Mouse (Mus musculus): ENCODE measurements around the gene Olfr71. TPM values are rescaled to one million over a fixed set of nuclear protein-coding genes. Genes with fewer than 3 reads are reported as not detected.
A peak's percentile ranks its signal among the peaks of the same experiment; 100 is the strongest.

The Olfr71 gene
- total RNA-seq, 1 experiment = not detected

GRCm38 (mm10) chr4:43673703-43674102, 36.4 kb downstream of the Olfr71 start:
- H3K9me3 ChIP-seq (ENCODE audit: control insufficient read depth, insufficient read depth, low read depth, low read length) = no peaks in the 10 kb centered on the region
- H3K27ac ChIP-seq (ENCODE audit: insufficient read depth, low read depth, low read length, poor library complexity, severe bottlenecking) = no peak overlapping the region
- peaks cover 2 to 4% of the 10 kb centered on the region in 2 experiments; a peak in 1 of 4 replicates for H3K4me1 ChIP-seq (ENCODE audit: control insufficient read depth in 2 of 2, insufficient read depth in 2 of 2, low read length in 2 of 2, poor library complexity in 1 of 2)
- H3K9ac ChIP-seq (ENCODE audit: insufficient read depth, low read depth, low read length, poor library complexity, severe bottlenecking) = no peak overlapping the region
- no peak overlapping the region for H3K4me3 ChIP-seq (ENCODE audit: insufficient read depth in 1 of 2, low read depth in 1 of 2, low read length in 2 of 2, poor library complexity in 1 of 2, severe bottlenecking in 1 of 2)
- in situ Hi-C loops (cut with MboI; ENCODE audit: low sequenced_read_pairs in 2 of 2, unreplicated experiment in 2 of 2) = no loop called here
- no peak for DNase-seq (ENCODE audit: low read depth, low spot score)
- H3K36me3 ChIP-seq (ENCODE audit: control insufficient read depth, insufficient read depth, low read length, poor library complexity, severe bottlenecking) = no peaks in the 10 kb centered on the region; the same call in 1 of the 2 replicates
- no peak for TF ChIP-seq HCFC1 (IDR thresholded peaks at IDR 0.05; ENCODE audit: borderline replicate concordance, insufficient read depth, low read length)
- TF ChIP-seq MAFK (IDR thresholded peaks at IDR 0.05; ENCODE audit: insufficient read depth, low read depth, low read length) = no peak
- no peak for TF ChIP-seq CHD2 (IDR thresholded peaks at IDR 0.05; ENCODE audit: low read depth, low read length)
- TF ChIP-seq ZNF384 (IDR thresholded peaks at IDR 0.05; ENCODE audit: low read depth, low read length) = no peak
- no peak for TF ChIP-seq ZC3H11A (IDR thresholded peaks at IDR 0.05; ENCODE audit: borderline replicate concordance, low read depth, low read length)

GRCm38 (mm10) chr4:43672070-43672469, 38.0 kb downstream of the Olfr71 start:
- no peak overlapping the region for H3K9ac ChIP-seq (ENCODE audit: insufficient read depth, low read depth, low read length, poor library complexity, severe bottlenecking)
- H3K9me3 ChIP-seq (ENCODE audit: control insufficient read depth, insufficient read depth, low read depth, low read length) = no peaks in the 10 kb centered on the region
- TF ChIP-seq ZC3H11A (IDR thresholded peaks at IDR 0.05; ENCODE audit: borderline replicate concordance, low read depth, low read length) = no peak
- TF ChIP-seq HCFC1 (IDR thresholded peaks at IDR 0.05; ENCODE audit: borderline replicate concordance, insufficient read depth, low read length) = no peak
- no peak for TF ChIP-seq MAFK (IDR thresholded peaks at IDR 0.05; ENCODE audit: insufficient read depth, low read depth, low read length)
- no peak for TF ChIP-seq ZNF384 (IDR thresholded peaks at IDR 0.05; ENCODE audit: low read depth, low read length)
- no peak for TF ChIP-seq CHD2 (IDR thresholded peaks at IDR 0.05; ENCODE audit: low read depth, low read length)
- H3K4me3 ChIP-seq (ENCODE audit: insufficient read depth in 1 of 2, low read depth in 1 of 2, low read length in 2 of 2, poor library complexity in 1 of 2, severe bottlenecking in 1 of 2) = no peak overlapping the region
- H3K36me3 ChIP-seq (ENCODE audit: control insufficient read depth, insufficient read depth, low read length, poor library complexity, severe bottlenecking) = no peaks in the 10 kb centered on the region; the same call in 1 of the 2 replicates
- in situ Hi-C loops (cut with MboI; ENCODE audit: low sequenced_read_pairs in 2 of 2, unreplicated experiment in 2 of 2) = no loop called here
- peak; percentile 94 for DNase-seq (ENCODE audit: low read depth, low spot score)
- H3K27ac ChIP-seq (ENCODE audit: insufficient read depth, low read depth, low read length, poor library complexity, severe bottlenecking) = no peak overlapping the region
- peaks cover 2 to 4% of the 10 kb centered on the region in 2 experiments; a peak in 1 of 4 replicates for H3K4me1 ChIP-seq (ENCODE audit: control insufficient read depth in 2 of 2, insufficient read depth in 2 of 2, low read length in 2 of 2, poor library complexity in 1 of 2)

DNA sequence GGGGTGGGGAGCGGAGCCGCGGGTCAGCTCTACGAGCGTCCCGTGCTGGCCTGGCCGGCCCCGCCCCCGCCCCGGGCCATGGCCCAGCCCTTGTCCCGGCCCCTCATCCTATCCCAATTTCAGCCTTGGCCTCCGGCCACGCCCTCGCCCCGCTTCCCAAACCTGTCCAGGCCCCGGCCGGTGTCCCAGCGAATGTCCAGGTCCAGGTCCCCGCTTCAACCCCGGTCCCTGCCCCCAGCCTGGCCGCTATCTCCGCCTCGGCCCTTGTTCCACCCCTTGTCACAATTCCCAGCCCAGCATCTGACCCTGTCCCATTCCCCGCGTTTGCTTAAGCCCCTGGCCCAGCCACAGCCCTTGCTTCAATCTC, 40.6 kb downstream of the Olfr71 start:
- peak overlapping the region; percentile 69 to 73 for H3K4me3 ChIP-seq (ENCODE audit: insufficient read depth in 1 of 2, low read depth in 1 of 2, low read length in 2 of 2, poor library complexity in 1 of 2, severe bottlenecking in 1 of 2)
- no peaks in the 10 kb centered on the region for H3K9me3 ChIP-seq (ENCODE audit: control insufficient read depth, insufficient read depth, low read depth, low read length)
- no peak for TF ChIP-seq ZNF384 (IDR thresholded peaks at IDR 0.05; ENCODE audit: low read depth, low read length)
- TF ChIP-seq HCFC1 (IDR thresholded peaks at IDR 0.05; ENCODE audit: borderline replicate concordance, insufficient read depth, low read length) = no peak
- no peak for TF ChIP-seq MAFK (IDR thresholded peaks at IDR 0.05; ENCODE audit: insufficient read depth, low read depth, low read length)
- TF ChIP-seq ZC3H11A (IDR thresholded peaks at IDR 0.05; ENCODE audit: borderline replicate concordance, low read depth, low read length) = no peak
- no peak for TF ChIP-seq CHD2 (IDR thresholded peaks at IDR 0.05; ENCODE audit: low read depth, low read length)
- in situ Hi-C loops (cut with MboI; ENCODE audit: low sequenced_read_pairs in 2 of 2, unreplicated experiment in 2 of 2) = no loop called here
- DNase-seq (ENCODE audit: low read depth, low spot score) = no peak
- no peak overlapping the region for H3K27ac ChIP-seq (ENCODE audit: insufficient read depth, low read depth, low read length, poor library complexity, severe bottlenecking)
- H3K36me3 ChIP-seq (ENCODE audit: control insufficient read depth, insufficient read depth, low read length, poor library complexity, severe bottlenecking) = no peaks in the 10 kb centered on the region; the same call in 1 of the 2 replicates
- H3K9ac ChIP-seq (ENCODE audit: insufficient read depth, low read depth, low read length, poor library complexity, severe bottlenecking) = peak overlapping the region; percentile 65
- H3K4me1 ChIP-seq (ENCODE audit: control insufficient read depth in 2 of 2, insufficient read depth in 2 of 2, low read length in 2 of 2, poor library complexity in 1 of 2) = peaks cover 0 to 2% of the 10 kb centered on the region in 2 experiments; a peak in 1 of 4 replicates

DNA sequence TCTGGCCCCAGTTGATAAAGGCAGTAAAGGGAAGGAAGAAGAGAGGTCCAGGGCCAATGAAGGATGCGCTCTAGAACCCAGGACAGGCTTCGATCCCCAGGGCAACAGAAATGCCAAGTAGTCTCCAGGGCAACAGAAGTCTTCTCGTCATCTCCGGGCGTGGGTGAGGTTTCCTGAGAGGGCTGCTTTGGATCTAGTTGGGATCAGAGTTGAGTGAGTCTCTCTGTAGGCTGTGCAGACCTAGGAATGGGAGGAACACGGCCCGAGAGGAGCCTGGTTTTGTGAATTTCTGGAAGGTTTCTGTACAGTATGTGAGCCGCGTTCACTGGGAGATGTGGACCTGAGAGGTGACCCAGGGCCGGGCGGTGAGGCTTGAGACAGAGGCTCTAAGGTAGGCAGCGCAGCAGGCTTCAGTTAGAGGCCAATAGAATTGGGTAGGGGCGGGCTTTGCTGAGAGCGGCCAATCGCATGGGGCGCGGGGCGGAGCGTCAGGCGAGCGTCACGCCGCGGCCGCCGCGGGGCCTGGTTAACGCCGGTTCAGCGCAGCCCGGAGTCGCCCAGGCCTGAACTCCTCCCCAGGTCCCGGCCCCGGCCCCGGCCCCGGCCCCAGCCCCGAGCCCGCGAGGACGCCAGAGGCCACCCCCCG, 41.1 kb downstream of the Olfr71 start, which contains the start of the genes Tmem8b and Fam221b:
Gene Tmem8b, plus strand, starts transcription at position 190 of the 646 bp plus-strand sequence.
Gene Fam221b, minus strand, starts transcription at position 364 of the 646 bp plus-strand sequence.
- H3K4me3 ChIP-seq (ENCODE audit: insufficient read depth in 1 of 2, low read depth in 1 of 2, low read length in 2 of 2, poor library complexity in 1 of 2, severe bottlenecking in 1 of 2) = peak within 1 kb of the TSS; percentile 69 to 73
- TF ChIP-seq ZC3H11A (IDR thresholded peaks at IDR 0.05; ENCODE audit: borderline replicate concordance, low read depth, low read length) = no peak
- TF ChIP-seq CHD2 (IDR thresholded peaks at IDR 0.05; ENCODE audit: low read depth, low read length) = no peak
- TF ChIP-seq HCFC1 (IDR thresholded peaks at IDR 0.05; ENCODE audit: borderline replicate concordance, insufficient read depth, low read length) = no peak
- TF ChIP-seq ZNF384 (IDR thresholded peaks at IDR 0.05; ENCODE audit: low read depth, low read length) = no peak
- no peak for TF ChIP-seq MAFK (IDR thresholded peaks at IDR 0.05; ENCODE audit: insufficient read depth, low read depth, low read length)
- no peak within 1 kb of the TSS for H3K27ac ChIP-seq (ENCODE audit: insufficient read depth, low read depth, low read length, poor library complexity, severe bottlenecking)
- DNase-seq (ENCODE audit: low read depth, low spot score) = peak; percentile 79
- H3K9ac ChIP-seq (ENCODE audit: insufficient read depth, low read depth, low read length, poor library complexity, severe bottlenecking) = peak within 1 kb of the TSS; percentile 65
- H3K36me3 ChIP-seq (ENCODE audit: control insufficient read depth, insufficient read depth, low read length, poor library complexity, severe bottlenecking) = no peaks in the 10 kb centered on the region
- no peaks in the 10 kb centered on the region for H3K9me3 ChIP-seq (ENCODE audit: control insufficient read depth, insufficient read depth, low read depth, low read length)
- H3K4me1 ChIP-seq (ENCODE audit: control insufficient read depth in 2 of 2, insufficient read depth in 2 of 2, low read length in 2 of 2, poor library complexity in 1 of 2) = peaks cover 0 to 2% of the 10 kb centered on the region in 2 experiments; a peak in 1 of 4 replicates
- in situ Hi-C loops (cut with MboI; ENCODE audit: low sequenced_read_pairs in 2 of 2, unreplicated experiment in 2 of 2) = no loop called here

All from ES-E14 (cell line).